ENCODE assay signal across 12 mouse cellular contexts in genomic region chr13:35500891-35501290, GRCm38 (mm10).
DNase-seq lines count a peak whose midpoint lies in the region; ATAC-seq lines count a peak whose summit lies in the region.
"Had no signal": no experiment of that assay in that cellular context is flagged by ENCODE, and none has a peak within 500 bp of the region (broad histone marks: within the 10 kb centered on the region; RNA-seq: fewer than 3 reads in every experiment).

No protein-coding gene starts in this region.

- 53% methylated on average over 5 of the region's 5 CpGs for WGBS in heart, embryonic 16.5 days
- 57% methylated on average over 5 of the region's 5 CpGs for WGBS in hindbrain, embryonic 11.5 days

- H3K4me2 ChIP-seq in heart, embryonic 16.5 days (ENCODE audit: low read depth, low read length) = no peak overlapping the region
- H3K4me2 ChIP-seq in hindbrain, embryonic 11.5 days (replicated peaks; ENCODE audit: low read depth, low read length) = no peak overlapping the region
- H3K4me2 ChIP-seq: lung, embryonic 14.5 days; midbrain, embryonic 15.5 days had no signal

- intact Hi-C loops in left cerebral cortex, postnatal 10 days (cut with DNase I) = loop anchor here (10.0 kb wide), 1 partner anchor 244 kb away; no protein-coding TSS in a partner anchor

- H3K27me3 ChIP-seq in heart, embryonic 16.5 days (ENCODE audit: control insufficient read depth, insufficient read depth, low read length) = no peaks in the 10 kb centered on the region
- H3K27me3 ChIP-seq in hindbrain, embryonic 11.5 days (ENCODE audit: control insufficient read depth, insufficient read depth, low read length) = no peaks in the 10 kb centered on the region
- H3K27me3 ChIP-seq: CH12.LX; midbrain, embryonic 15.5 days had no signal

- H3K4me3 ChIP-seq in heart, embryonic 16.5 days (ENCODE audit: low read length) = no peak overlapping the region
- H3K4me3 ChIP-seq in hindbrain, embryonic 11.5 days (ENCODE audit: low read depth, low read length) = no peak overlapping the region
- H3K4me3 ChIP-seq: midbrain, embryonic 15.5 days had no signal

- no peak overlapping the region for H3K9ac ChIP-seq in heart, embryonic 16.5 days (ENCODE audit: low read length)
- H3K9ac ChIP-seq in hindbrain, embryonic 11.5 days (ENCODE audit: low read depth, low read length) = no peak overlapping the region
- H3K9ac ChIP-seq: lung, embryonic 14.5 days; midbrain, embryonic 15.5 days had no signal

- H3K36me3 ChIP-seq in heart, embryonic 16.5 days (ENCODE audit: control insufficient read depth, insufficient read depth) = no peaks in the 10 kb centered on the region
- no peaks in the 10 kb centered on the region for H3K36me3 ChIP-seq in hindbrain, embryonic 11.5 days (ENCODE audit: control insufficient read depth, insufficient read depth, low read length)
- H3K36me3 ChIP-seq: midbrain, embryonic 15.5 days had no signal

- no peaks in the 10 kb centered on the region for H3K9me3 ChIP-seq in heart, embryonic 16.5 days (replicated peaks; ENCODE audit: control insufficient read depth, low read length)
- H3K9me3 ChIP-seq in hindbrain, embryonic 11.5 days (ENCODE audit: control insufficient read depth, low read length) = no peaks in the 10 kb centered on the region
- H3K9me3 ChIP-seq: midbrain, embryonic 15.5 days had no signal

- H3K27ac ChIP-seq in heart, embryonic 16.5 days (ENCODE audit: low read length) = 0 out of 2 replicates have a peak overlapping the region, but pooled peaks have one; percentile 23
- no peak overlapping the region for H3K27ac ChIP-seq in hindbrain, embryonic 11.5 days (ENCODE audit: low read depth, low read length)
- H3K27ac ChIP-seq: midbrain, embryonic 15.5 days; stomach, postnatal 0 days had no signal

- no peak for ATAC-seq in heart, embryonic 16.5 days (replicated peaks; ENCODE audit: extremely low read depth, insufficient read depth, low FRiP score)
- no peak for ATAC-seq in hindbrain, embryonic 11.5 days (ENCODE audit: low FRiP score)
- ATAC-seq in CD4-positive, CD25-positive, alpha-beta regulatory T cell, adult 4 months = no peak

- H3K4me1 ChIP-seq in heart, embryonic 16.5 days (ENCODE audit: control insufficient read depth, insufficient read depth, low read length) = no peaks in the 10 kb centered on the region
- H3K4me1 ChIP-seq in hindbrain, embryonic 11.5 days (replicated peaks; ENCODE audit: control insufficient read depth, insufficient read depth, low read length) = peaks cover 3% of the 10 kb centered on the region; the same call in 1 of the 2 replicates
- H3K4me1 ChIP-seq: midbrain, embryonic 15.5 days had no signal

- DNase-seq in heart, postnatal 4 days = no peak
- peak; percentile 35 for DNase-seq in embryo, embryonic 10 days (ENCODE audit: low spot score)
- peak; percentile 16 to 19 for DNase-seq in left cerebral cortex, postnatal 10 days (ENCODE audit: extremely low spot score in 1 of 2, low spot score in 2 of 2)
- peak; percentile 30 for DNase-seq in right cerebral cortex, adult 18-20 months
- DNase-seq in ovary, postnatal 14 days (ENCODE audit: low spot score) = no peak
- DNase-seq in hindbrain, embryonic 11.5 days (ENCODE audit: low spot score) = no peak

Comparison
In these comparisons a context has a peak if more than half of its experiments do, and no peak if none do; other contexts are left out.
1. DNase-seq: peak in embryo, embryonic 10 days (single experiment), left cerebral cortex, postnatal 10 days (2 of 2) and right cerebral cortex, adult 18-20 months (single experiment); none in heart, postnatal 4 days (single experiment), ovary, postnatal 14 days (single experiment) and hindbrain, embryonic 11.5 days (single experiment).